Mouse (Mus musculus) hindbrain, embryonic 16.5 days (tissue): ENCODE results near the gene Rasgrf1. TPM values are rescaled to one million over a fixed set of nuclear protein-coding genes. Genes with fewer than 3 reads are reported as not detected.

Source experiments
- ATAC-seq: fragments of 200-750 bp; cut with Nextera tagmentation; 2 replicates; pipeline ENCODE4 v1.8.0; 2017; ENCODE audit warnings: moderate TSS enrichment, moderate library complexity
- H3K27ac ChIP-seq: fragments of 300-500 bp; sonication (generic); 2 replicates; pipeline ENCODE4 v1.5.1; 2014; ENCODE audit warnings: low read depth, mild to moderate bottlenecking, control low read depth, low read length, moderate library complexity
- H3K27me3 ChIP-seq: fragments of 300-500 bp; sonication (generic); replicated peaks from 2 replicates; pipeline ENCODE4 v1.6.1; 2014; ENCODE audit warnings: low read length; ENCODE audit not compliant: control insufficient read depth, insufficient read depth
- H3K36me3 ChIP-seq: fragments of 300-500 bp; sonication (generic); 2 replicates; pipeline ENCODE4 v1.6.1; 2014; ENCODE audit warnings: mild to moderate bottlenecking, low read length, moderate library complexity, mixed read lengths; ENCODE audit not compliant: control insufficient read depth, insufficient read depth
- H3K4me1 ChIP-seq: fragments of 300-500 bp; sonication (generic); 2 replicates; pipeline ENCODE4 v1.6.1; 2014; ENCODE audit warnings: low read depth, low read length; ENCODE audit not compliant: control insufficient read depth, insufficient read depth
- H3K4me2 ChIP-seq: fragments of 300-500 bp; sonication (generic); 2 replicates; pipeline ENCODE4 v1.6.1; 2014; ENCODE audit warnings: mild to moderate bottlenecking, low read length, control low read depth, moderate library complexity
- H3K4me3 ChIP-seq: fragments of 300-500 bp; sonication (generic); 2 replicates; pipeline ENCODE4 v1.5.1; 2014; ENCODE audit warnings: mild to moderate bottlenecking, low read length, control low read depth, moderate library complexity
- H3K9ac ChIP-seq: fragments of 300-500 bp; sonication (generic); 2 replicates; pipeline ENCODE4 v1.6.1; 2014; ENCODE audit warnings: low read depth, mild to moderate bottlenecking, control low read depth, low read length, moderate library complexity
- H3K9me3 ChIP-seq: fragments of 300-500 bp; sonication (generic); 2 replicates; pipeline ENCODE4 v1.6.1; 2014; ENCODE audit warnings: mild to moderate bottlenecking, low read length, moderate library complexity; ENCODE audit not compliant: control insufficient read depth
- WGBS: fragments of 180-500 bp; shearing (Covaris S2); extraction: QIAGEN DNeasy Blood & Tissue Kit; methylation state at CpG from one replicate; pipeline ENCODE4 v1.1.7; 2014; 5-methylcytosine and 5-hydroxymethylcytosine counted together
- polyA plus RNA-seq: library from polyadenylated mRNA; unstranded; fragments of >200 nt; fragmentation: Nextera tagmentation; extraction: Ambion mirVana; gene quantifications from 2 replicates; pipeline ENCODE4 v1.2.1, GENCODE M21; 2015

The Rasgrf1 gene
- polyA plus RNA-seq, 1 experiment from 2014 or later: 19.1 TPM

DNA sequence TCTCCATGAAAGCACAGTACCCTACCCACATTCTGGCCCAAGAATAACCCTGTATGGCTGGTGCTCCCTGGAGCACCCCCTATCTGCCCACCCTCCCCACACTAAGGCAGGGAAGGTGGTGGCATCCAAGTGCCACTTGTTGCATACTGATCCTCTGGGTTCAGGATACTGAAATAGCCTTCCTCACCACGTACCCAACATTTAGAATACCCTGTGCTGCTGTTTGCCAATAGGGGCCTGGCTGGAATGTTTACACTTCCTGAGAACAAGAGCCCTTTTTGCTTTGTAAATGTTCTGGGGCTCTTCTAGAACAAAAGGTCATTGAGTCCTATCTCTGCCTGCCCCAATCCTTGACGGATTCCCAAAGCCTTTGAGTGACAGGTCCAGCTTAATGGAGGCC is 97.4 kb downstream of the Rasgrf1 start:
- WGBS: 15% methylated on average over 2 of the region's 2 CpGs
- Histone ChIP-seq H3K4me1 (no peaks in the 10 kb centered on the region), H3K4me2 (no peak overlapping the region), H3K36me3 (no peaks in the 10 kb centered on the region), H3K9ac (no peak overlapping the region), H3K27ac (no peak overlapping the region), H3K9me3 (peaks cover 2% of the 10 kb centered on the region; the same call in 1 of the 2 replicates), H3K27me3 (no peaks in the 10 kb centered on the region), H3K4me3 (no peak overlapping the region)
- no peak for ATAC-seq

DNA sequence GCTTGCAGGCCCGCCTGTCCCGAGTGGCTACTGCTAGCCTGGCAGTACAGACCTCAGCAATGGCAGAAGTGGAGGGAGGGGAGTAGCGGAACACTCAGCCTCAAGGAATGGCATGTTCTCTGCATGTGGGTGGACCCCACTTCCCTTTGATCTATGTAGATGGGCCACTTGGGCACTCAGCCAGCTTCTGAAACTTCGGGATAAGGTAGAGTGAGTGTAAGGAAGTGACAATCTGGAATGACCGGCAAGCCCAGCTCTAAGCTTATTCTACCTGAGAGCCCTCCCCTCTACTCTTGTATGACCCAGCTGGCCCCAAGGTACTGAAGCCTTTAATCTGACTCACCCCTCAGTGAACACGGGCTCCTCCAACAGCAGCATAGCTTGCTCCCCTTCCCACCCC is 98.4 kb downstream of the Rasgrf1 start:
- H3K9ac ChIP-seq: no peak overlapping the region
- H3K4me2 ChIP-seq: no peak overlapping the region
- H3K9me3 ChIP-seq: peaks cover 2% of the 10 kb centered on the region; the same call in 1 of the 2 replicates
- H3K36me3 ChIP-seq: no peaks in the 10 kb centered on the region
- H3K4me1 ChIP-seq: no peaks in the 10 kb centered on the region
- 93% methylated on average over 6 of the region's 6 CpGs for WGBS
- ATAC-seq: no peak
- H3K4me3 ChIP-seq: no peak overlapping the region
- H3K27ac ChIP-seq: no peak overlapping the region
- H3K27me3 ChIP-seq: no peaks in the 10 kb centered on the region

DNA sequence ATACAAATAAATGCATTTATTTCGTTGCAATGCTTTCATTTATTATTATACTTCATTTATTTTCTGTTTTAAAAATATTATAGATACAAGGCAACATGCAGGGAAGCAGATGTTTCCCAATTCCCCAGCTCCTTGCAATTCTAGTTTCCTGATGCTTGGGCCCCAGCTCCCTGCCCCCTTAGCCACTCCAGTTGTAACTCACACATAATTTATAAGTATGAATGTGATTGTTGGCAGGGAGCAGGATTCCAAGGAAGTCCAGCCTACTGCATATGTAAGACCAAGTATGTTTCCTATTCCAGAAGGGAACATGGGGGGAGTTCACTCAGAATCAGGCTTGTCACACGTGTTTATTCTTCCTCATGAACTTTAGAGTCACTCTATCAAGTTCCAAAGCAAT is 102.1 kb downstream of the Rasgrf1 start:
- H3K4me3 ChIP-seq: no peak overlapping the region
- no peaks in the 10 kb centered on the region for H3K4me1 ChIP-seq
- no peaks in the 10 kb centered on the region for H3K27me3 ChIP-seq
- no peak overlapping the region for H3K27ac ChIP-seq
- H3K9ac ChIP-seq: no peak overlapping the region
- H3K4me2 ChIP-seq: no peak overlapping the region
- ATAC-seq: no peak
- WGBS: 53% methylated on average over 2 of the region's 2 CpGs
- no peaks in the 10 kb centered on the region for H3K36me3 ChIP-seq
- peaks cover 2% of the 10 kb centered on the region; the same call in 1 of the 2 replicates for H3K9me3 ChIP-seq

DNA sequence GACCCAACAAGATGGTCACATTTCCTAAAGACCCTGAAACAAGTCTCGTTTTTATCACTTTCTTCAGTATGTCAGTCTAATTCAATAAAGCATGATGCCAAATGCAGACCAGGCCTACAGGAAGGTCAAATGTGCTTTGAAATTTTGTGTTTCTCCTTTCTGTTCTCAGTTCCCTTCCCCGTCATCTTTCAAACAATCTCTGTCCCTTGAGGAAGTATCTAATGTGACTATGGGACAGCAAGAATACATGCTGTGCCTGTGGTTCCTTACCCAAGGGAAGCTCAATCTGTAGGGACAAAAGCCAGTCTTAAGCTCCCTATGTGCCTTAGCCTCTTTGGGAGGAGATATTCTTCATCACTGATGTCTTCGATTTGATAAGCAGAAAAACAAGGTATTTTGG is 104.9 kb downstream of the Rasgrf1 start:
- H3K4me3 ChIP-seq: no peak overlapping the region
- H3K27me3 ChIP-seq: no peaks in the 10 kb centered on the region
- H3K27ac ChIP-seq: no peak overlapping the region
- H3K9me3 ChIP-seq: peaks cover 2% of the 10 kb centered on the region; the same call in 1 of the 2 replicates
- no peak overlapping the region for H3K4me2 ChIP-seq
- no peak for ATAC-seq
- no peaks in the 10 kb centered on the region for H3K4me1 ChIP-seq
- no peaks in the 10 kb centered on the region for H3K36me3 ChIP-seq
- H3K9ac ChIP-seq: no peak overlapping the region
- 94% methylated on average over 3 of the region's 3 CpGs for WGBS

DNA sequence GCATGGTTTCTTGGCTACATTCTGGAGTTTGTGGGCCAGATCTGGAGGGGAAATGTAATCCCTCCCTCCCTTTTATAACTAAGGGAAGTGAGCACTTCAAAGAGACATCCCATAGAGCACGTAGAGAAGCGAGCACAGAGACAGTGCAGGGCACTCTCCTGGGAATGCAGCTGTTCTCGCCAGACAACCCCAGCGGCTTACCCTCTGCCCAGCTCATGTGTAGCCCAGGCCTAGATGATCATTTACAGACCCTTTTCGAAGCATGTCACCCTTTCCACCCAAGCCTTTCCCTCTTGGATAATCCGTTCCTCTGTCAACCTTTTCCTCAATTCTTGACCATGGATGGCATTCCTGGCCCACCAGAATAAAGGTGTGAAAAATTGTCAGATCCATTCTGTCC is 106.5 kb downstream of the Rasgrf1 start:
- no peak for ATAC-seq
- Histone ChIP-seq H3K27ac (no peak overlapping the region), H3K9me3 (peaks cover 2% of the 10 kb centered on the region; the same call in 1 of the 2 replicates), H3K27me3 (no peaks in the 10 kb centered on the region), H3K36me3 (no peaks in the 10 kb centered on the region), H3K9ac (no peak overlapping the region), H3K4me2 (no peak overlapping the region), H3K4me3 (no peak overlapping the region), H3K4me1 (no peaks in the 10 kb centered on the region)
- 79% methylated on average over 6 of the region's 6 CpGs for WGBS

GRCm38 (mm10) chr9:90020866-90021265 is 111.2 kb downstream of the Rasgrf1 start:
- ATAC-seq: no peak
- no peak overlapping the region for H3K4me2 ChIP-seq
- no peak overlapping the region for H3K9ac ChIP-seq

GRCm38 (mm10) chr9:90021442-90021841 is 111.7 kb downstream of the Rasgrf1 start:
- no peak for ATAC-seq
- Histone ChIP-seq H3K9me3 (no peaks in the 10 kb centered on the region), H3K36me3 (no peaks in the 10 kb centered on the region), H3K27me3 (no peaks in the 10 kb centered on the region), H3K27ac (no peak overlapping the region), H3K4me1 (no peaks in the 10 kb centered on the region), H3K4me2 (no peak overlapping the region), H3K9ac (no peak overlapping the region), H3K4me3 (no peak overlapping the region)
- 94% methylated on average over 4 of the region's 4 CpGs for WGBS

More at GRCm38 (mm10) chr9:90020866-90021265, 111.2 kb downstream of the Rasgrf1 start:
- WGBS: 90% methylated on average over 6 of the region's 6 CpGs
- Histone ChIP-seq H3K27ac (no peak overlapping the region), H3K4me1 (no peaks in the 10 kb centered on the region), H3K36me3 (no peaks in the 10 kb centered on the region), H3K9me3 (no peaks in the 10 kb centered on the region), H3K4me3 (no peak overlapping the region), H3K27me3 (no peaks in the 10 kb centered on the region)

DNA sequence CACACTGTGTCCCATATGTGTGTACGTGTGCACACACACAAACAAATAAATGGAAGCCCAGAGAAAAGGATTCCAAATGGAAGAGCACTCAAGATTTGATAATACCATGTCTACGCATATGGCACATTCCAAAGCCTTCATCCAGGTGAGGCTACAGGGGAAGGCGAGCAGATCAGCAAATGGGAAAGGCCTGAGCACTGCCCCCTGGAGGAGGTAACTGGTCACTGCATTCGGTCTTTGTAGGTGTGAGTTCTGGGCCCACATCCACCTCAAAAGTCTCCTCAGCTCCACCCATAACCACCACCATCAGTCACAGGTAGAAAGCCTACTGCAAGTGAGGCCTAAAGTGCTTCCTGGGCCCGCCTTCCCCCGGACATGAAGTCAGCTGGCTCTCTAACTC is 118.0 kb downstream of the Rasgrf1 start:
- H3K4me3 ChIP-seq: no peak overlapping the region
- no peak overlapping the region for H3K4me2 ChIP-seq
- no peak overlapping the region for H3K9ac ChIP-seq
- no peaks in the 10 kb centered on the region for H3K9me3 ChIP-seq
- no peak for ATAC-seq
- H3K27me3 ChIP-seq: no peaks in the 10 kb centered on the region
- WGBS: 95% methylated on average over 6 of the region's 6 CpGs
- H3K27ac ChIP-seq: no peak overlapping the region
- no peaks in the 10 kb centered on the region for H3K36me3 ChIP-seq
- H3K4me1 ChIP-seq: no peaks in the 10 kb centered on the region

DNA sequence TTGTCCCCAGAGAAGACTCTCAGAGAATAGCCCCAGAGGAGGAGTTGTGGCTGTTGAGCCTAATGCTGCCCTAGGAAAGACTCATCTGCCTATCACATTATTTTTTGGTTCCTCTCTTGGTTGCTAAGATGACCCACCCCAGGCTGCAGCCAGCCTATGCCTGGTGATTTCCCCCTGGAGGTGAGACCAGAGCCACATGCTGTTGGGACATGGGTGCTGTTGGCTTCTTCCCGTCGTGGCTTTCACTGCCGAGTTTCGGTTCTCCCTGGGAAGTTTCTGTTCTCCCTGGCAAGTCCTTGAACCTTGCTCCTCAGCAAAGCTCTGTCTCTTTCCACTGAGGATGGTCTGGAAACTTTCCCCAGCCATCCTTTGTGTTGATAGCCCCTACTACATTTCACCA is 124.2 kb downstream of the Rasgrf1 start:
- H3K4me3 ChIP-seq: no peak overlapping the region

DNA sequence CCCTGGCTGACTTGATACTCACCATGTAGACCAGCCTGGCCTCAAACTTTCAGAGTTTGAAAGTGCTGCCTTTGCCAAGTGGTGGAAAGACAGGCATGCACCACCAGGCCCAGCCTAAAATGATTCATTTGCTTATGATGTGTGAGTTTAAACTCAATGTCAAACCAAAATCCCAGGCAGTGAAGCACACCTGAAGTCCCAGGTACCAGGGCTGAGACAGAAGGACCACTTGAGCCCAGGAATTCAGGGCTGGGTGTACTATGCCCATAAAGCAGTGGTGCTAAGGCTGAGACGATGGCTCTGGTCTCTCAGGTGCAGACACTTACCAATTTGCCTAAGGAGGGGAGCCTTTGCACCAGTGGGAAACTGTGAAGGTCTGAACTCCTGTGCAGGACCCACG is 125.5 kb downstream of the Rasgrf1 start:
- Histone ChIP-seq H3K9me3 (no peaks in the 10 kb centered on the region), H3K9ac (no peak overlapping the region), H3K27ac (no peak overlapping the region), H3K4me2 (no peak overlapping the region), H3K36me3 (no peaks in the 10 kb centered on the region), H3K27me3 (no peaks in the 10 kb centered on the region), H3K4me1 (no peaks in the 10 kb centered on the region), H3K4me3 (no peak overlapping the region)
- no peak for ATAC-seq
- WGBS: 78% methylated on average over 2 of the region's 2 CpGs

More for the DNA sequence above, 124.2 kb downstream of the Rasgrf1 start:
- Histone ChIP-seq H3K4me1 (no peaks in the 10 kb centered on the region), H3K4me2 (no peak overlapping the region), H3K36me3 (no peaks in the 10 kb centered on the region), H3K9ac (no peak overlapping the region), H3K27ac (no peak overlapping the region), H3K27me3 (no peaks in the 10 kb centered on the region), H3K9me3 (no peaks in the 10 kb centered on the region)
- whole genome bisulfite sequencing: 80% methylated on average over 4 of the region's 4 CpGs
- no peak for ATAC-seq
